Mouse (Mus musculus) cerebellum, adult 8-10 months (tissue): Measurements from ENCODE around the gene Itga10.
"Not testable (repeated sequence)": the region's sequence is repeated elsewhere in the genome, so short reads cannot be mapped to it uniquely, and the experiment has no call there.

ENCODE experiments used
- DNase-seq: peaks from one replicate; pipeline ENCODE4 v3.0.0; 2022

The Itga10 gene

DNA sequence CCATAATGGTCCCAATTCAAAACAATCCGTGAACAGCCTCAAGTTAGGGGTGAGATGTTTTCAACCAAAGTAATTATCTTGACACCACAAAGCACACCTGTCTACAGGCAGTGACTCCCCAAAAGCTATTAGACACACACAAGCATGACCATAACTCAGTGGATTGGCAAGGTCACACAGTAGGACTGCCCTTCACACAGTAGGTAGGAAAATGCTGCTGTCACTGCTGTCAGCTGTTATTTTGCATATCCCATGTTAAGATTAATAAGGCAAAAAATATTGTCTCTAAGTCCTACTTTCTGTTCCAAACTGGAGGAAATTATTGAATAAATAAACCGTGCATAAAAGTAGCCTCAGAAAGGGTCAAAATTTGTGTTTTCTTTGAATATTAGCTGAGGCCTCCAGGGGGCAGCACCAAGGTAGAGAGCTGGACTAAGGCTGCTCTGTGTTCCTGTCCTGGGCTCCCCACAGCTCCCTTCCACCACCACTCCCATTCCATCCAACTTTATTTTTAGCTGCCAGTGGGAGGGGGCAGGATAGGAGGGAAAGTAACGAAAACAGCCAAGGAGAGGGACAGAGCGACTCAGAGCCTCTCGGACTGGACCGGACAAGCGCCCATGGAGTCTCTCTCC is at the start of gene Itga10:
TSS of gene Itga10 (plus strand) at position 567 of the 632 bp plus-strand sequence.
- DNase-seq: no peak

DNA sequence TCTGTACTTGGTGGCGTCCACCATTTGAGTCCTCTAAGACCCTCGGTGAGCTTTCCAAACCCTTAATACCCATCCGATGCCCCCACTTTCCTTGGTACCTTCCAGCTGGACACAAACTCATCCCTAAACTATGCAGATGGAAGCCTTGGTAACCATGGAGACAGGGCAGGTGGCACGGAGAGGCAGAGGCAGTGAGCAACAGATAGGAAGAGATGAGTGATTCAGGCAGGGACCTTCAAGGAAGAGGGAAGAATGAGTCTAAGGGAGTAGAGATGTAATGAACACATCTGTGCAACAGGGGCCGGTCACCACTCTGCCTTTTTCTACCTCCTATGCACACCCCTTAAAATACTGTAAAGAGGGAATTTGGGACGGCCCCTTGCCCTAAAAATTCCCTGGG is 49.7 kb upstream of the Itga10 start:
- DNase-seq: peak; percentile 53

DNA sequence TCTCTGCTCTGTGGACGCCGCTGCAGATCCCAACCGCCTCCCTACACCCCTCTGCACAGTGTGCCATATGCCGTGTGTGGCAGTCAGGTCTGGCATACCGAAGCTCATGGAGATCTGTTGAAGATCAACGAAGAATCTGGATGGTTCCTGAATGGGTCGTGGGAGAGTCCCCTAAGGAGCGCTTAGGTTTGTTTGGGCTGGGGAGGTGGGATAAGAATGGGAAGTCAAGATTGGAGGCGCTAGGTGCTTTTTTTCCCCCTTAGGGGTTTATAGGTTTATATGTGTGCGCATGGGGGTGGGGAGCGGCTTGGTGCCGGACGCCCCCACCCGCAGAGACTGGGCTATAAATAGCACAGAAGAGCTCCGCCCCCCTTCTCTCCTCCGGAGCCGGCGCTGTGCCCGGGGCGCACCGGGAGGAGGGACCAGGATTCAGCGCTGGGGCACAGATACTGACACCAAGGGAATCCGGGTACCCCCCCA is 49.1 kb upstream of the Itga10 start, which contains the start of gene Ankrd34a:
TSS of gene Ankrd34a (plus strand) at position 409 of the 480 bp plus-strand sequence.
- DNase-seq: peak; percentile 92

DNA sequence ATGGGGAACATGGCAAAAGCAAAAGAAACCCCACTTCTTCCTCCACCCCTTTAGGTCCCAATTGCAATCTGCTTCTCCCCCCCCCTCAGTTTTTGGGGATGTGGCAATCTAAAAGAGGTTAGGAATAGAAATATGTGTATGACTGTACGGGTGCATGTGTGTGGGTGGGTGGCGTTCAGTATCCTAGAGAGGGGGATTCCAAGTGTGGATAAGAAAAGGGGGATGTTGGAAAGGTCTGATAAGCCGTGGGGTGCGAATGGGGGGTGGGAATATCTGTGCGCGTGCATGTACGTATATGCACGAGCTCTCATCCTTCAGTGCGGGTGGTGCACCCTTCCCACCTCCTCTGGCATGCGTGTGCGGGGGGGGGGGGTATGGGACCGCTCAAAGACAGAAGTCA is 48.5 kb upstream of the Itga10 start:
- peak; percentile 55 for DNase-seq

DNA sequence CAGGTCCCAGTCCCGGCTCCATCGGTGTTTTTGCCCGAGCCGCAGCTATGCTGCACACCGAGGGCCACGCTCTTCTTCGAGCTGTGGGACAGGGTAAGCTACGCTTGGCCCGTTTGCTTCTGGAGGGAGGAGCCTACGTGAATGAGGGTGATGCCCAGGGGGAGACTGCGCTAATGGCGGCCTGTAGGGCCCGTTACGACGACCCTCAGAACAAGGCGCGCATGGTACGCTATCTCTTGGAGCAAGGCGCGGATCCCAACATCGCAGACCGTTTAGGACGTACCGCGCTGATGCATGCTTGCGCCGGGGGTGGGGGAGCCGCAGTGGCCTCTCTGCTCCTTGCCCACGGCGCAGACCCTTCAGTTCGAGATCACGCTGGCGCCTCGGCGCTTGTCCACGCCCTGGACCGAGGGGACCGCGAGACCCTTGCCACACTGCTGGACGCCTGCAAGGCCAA is 47.9 kb upstream of the Itga10 start:
- DNase-seq: peak; percentile 59

DNA sequence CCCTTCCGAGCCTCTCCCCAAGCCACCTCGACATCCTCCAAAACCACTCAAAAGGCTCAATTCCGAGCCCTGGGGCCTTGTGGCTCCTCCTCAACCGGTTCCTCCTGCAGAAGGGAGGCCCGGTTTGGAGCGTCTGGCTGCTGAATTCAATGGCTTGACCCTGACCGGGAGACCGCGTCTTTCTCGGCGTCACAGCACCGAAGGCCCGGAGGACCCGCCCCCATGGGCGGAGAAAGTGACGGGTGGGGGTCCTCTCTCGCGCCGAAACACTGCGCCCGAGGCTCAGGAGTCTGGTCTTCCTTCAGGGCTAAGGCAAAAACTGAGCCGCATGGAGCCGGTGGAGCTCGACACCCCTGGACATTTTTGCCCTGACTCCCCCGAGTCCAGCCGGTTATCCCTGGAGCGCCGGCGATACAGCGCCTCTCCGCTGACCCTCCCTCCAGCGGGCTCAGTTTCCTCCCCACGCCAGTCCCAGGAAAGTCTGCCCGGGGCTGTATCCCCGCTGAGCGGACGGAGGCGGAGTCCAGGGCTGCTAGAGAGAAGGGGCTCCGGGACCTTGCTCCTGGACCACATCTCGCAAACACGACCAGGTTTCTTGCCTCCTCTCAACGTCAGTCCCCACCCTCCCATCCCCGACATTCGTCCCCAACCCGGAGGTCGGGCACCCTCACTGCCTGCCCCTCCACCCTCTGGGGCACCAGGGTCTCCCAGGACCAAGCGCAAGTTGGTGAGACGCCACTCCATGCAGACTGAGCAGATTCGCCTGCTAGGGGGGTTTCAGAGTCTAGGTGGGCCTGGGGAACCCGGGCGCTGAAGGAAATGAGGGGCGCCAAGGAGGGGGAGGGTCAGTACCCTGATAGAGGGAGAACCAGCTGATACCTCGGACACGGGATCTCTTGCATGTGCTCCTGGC is 47.0 kb upstream of the Itga10 start:
- peak; percentile 65 for DNase-seq

DNA sequence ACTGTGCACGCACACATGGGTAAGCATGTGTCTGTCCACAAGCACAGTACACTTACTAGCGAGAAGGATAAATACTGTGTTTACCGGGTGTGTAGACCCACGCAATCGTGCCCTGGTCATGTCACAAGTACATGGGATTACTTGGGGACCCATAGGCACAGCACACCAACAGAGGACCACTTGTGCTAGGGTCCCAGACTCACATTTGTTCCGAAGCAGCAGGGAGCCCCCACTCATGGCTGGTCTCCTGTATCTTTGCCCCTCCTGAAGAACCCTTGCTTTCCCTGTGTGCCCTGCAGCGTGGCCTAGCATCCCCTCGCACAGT is 46.4 kb upstream of the Itga10 start:
- peak; percentile 32 for DNase-seq

DNA sequence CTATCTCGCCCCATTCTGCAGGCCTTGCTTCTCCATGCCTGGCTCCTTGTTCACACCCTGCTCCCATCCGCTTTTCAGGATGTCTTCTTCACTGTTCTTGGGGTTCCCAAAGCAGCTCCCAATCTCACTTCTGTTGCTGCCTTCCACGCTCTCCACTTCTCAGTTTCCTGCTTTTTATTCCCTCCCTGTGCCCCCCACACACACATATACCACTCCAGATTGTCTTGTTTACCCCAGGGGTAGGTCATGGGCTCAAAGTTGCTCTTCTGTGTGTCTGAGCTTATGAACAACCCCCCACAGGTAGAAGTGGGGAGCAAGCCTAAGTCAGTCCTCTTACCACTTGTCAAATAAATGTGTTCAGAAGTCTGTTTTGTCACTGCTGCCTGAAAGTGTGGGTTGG is 46.0 kb upstream of the Itga10 start:
- DNase-seq: no peak

DNA sequence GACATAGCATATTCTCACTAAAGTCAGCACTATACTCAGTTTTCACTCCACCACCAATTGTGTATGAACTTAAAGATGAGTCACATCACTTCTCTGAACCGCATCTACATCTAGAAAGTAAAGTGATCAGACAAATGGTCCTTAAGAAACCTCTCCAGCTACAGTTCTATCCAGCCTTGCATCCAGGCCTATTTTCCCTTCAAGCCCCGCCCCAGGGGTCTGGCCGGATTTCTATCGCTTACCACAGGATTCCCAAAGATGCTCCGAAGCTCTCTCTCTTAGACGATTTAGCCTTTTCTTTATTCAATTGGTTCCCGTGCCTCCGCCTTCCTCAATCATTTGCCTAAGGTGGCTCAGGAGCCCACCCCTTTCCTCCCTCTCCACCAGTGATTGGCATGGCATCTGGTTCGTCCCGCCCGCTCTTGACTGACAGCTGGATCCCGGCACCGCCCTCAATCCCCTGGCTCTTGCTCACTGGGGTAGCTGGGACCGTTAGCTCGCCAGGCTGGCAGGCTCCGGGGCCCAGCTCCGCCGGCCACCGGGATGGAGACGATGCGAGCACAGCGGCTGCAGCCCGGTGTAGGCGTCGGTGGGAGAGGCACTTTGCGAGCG is 44.6 kb upstream of the Itga10 start, which contains the start of gene Lix1l:
TSS of gene Lix1l (plus strand) at position 511 of the 612 bp plus-strand sequence.
- peak; percentile 90 for DNase-seq

DNA sequence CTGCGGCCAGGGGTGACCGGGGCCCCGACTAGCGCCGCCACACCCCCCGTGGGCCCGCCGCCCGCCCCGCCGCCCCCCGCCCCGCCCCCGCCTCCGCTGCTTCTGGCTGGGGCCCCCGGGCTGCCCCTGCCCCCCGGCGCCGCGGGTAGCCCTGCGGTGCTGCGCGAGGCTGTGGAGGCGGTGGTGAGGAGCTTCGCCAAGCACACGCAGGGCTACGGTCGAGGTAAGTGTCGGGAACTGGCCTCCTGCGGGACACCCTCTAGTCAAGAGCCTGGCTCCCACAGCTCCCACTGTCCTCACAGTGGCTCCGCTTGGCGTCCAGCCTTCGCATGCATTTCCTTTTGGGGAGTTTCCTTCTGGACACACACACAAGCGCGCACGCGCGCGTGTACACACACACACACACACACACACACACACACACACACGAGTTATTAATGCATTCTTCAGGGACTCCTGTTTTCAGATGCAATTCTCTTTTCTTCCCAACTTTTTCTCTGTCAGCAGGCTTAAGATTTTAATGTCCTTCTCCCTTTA is 44.1 kb upstream of the Itga10 start:
- peak; percentile 65 for DNase-seq

DNA sequence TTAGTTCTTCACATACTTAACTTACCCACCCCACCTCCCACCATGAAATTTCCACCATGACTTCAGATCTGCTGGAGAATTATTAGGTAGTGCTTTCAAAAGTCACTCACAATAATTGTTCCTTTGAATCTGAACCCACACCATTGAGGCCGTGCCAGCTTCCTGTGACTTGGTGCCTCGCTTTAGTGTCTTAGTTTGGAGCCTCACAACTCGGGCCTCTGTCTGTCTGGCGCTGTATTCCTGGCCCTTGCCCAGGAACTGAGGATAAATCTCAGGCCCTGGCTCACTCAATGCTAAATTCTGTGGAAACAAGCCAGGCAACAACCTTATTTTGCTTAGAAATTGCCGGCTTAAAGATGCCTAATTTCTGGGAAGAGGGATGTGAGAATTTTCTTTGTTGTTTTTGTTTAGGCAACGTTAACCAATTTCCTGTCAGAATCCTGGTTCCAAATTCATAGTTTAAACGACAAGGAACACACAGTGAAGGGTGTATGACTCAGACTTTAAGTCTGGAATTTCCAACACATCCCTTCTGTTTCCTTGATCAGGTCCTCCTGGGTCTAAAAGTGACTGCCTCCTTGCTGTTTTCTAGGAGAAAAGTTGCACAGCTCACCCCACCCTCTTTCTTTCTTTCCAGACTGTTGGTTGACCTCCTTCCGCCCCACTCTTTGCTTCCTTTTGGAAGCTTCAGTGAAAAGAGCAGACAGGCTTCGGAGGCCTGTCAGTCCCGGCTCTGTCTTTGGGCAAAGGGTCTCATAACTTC is 43.3 kb upstream of the Itga10 start:
- DNase-seq: peak; percentile 41

DNA sequence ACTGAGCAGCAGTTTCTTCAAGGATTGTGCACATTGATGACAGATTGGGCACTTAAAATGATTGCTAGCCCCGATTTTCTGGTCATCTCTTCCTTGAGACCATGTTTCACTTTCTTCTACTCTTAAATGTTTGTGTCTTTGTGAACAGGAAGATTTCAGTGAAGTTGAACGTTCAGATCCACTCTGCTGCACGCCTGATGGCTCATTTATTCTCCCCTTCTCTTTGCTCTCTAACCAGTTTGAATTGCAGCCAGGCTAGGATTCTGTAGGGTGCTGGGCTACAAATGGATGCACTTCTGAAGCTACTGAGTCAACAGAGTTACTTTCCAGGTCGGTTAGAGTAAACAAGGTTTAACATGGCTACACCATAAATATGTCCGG is 42.7 kb upstream of the Itga10 start:
- DNase-seq: no peak

DNA sequence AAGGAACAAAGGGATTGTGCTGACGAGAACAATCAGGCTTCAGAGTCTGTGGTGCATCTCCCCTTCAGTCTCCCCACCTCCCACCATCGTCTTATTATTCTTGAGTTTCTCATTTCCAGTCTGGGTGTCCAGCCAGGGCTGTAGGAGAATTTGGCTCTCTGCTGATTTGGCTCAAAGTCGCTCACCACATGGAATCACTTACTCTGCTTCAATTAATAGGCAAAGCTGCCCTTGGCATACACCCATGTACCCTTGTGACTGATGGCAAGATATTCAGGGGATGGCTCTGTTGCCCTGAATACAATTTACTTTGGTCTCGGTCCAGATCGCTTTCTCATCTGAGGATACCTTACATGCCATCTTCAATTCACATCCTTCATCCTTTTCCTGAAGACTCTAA is 42.1 kb upstream of the Itga10 start:
- DNase-seq: peak; percentile 45

DNA sequence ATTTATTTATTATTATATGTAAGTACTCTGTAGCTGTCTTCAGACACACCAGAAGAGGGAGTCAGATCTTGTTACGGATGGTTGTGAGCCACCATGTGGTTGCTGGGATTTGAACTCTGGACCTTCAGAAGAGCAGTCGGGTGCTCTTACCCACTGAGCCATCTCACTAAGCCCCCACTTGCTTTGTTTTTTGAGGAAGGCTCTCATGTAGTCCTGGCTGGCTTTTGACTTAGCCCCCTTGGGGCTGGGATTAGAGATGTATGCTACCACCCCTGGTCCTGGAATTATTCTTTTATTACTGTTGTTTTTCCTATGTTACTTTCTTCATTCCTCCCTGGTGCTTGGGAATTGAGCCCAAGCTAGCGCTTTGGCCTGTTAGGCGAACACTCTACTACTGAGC is 39.4 kb upstream of the Itga10 start:
- DNase-seq: not testable (repeated sequence)

DNA sequence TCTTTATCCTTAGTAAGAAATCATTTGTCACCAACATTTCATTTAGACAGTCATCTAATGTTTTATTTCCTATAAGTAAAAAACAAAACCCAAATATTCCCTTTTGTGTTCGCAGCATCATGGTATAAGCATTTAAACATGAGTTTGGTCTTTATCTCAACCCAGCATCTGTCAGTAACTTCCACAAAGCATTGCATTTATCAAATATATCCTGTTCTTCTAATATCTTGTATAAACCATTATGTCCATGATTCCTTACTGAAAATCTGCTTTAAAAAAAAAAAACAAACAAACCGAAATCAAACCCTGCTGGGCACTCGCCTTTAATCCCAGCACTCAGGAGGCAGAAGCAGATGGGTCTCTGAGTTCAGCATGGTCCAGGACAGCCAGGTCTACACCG is 38.8 kb upstream of the Itga10 start:
- DNase-seq: no peak

DNA sequence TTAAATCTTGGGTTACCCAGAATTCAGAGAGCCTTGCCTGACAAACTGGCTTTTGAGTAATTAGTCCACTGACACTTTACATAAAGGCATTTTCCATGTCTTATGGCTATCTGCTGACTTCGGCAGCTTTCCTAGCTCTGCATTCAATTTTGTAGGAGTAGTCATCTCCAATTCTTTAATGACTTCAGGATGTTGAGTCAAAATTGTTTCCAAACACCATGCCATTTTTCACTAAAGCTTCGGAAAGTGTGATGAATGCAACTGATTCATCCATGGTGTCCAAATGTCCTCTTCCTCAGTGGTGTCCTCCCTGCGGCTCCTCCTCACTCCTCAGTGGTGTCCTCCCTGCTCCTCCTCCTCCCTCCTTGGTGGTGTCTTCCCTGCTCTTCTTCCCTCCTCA is 27.4 kb upstream of the Itga10 start:
- DNase-seq: no peak

DNA sequence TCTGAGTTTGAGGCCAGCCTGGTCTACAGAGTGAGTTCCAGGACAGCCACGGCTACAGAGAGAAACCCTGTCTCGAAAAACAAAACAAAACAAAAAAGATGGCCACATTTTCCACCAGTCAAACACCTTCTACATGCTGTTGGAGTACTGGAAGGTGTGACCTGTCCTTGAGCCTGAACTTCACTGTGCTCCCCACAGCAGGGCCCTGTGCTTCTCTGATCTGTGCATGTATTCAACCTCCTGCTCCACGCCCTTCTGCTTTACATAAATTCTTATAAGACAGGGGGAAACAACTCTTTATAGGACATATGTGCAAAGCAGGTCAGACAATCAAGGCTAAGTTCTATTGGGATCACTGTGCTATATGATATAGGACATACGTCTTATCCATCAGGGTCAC is 22.2 kb upstream of the Itga10 start:
- no peak for DNase-seq

DNA sequence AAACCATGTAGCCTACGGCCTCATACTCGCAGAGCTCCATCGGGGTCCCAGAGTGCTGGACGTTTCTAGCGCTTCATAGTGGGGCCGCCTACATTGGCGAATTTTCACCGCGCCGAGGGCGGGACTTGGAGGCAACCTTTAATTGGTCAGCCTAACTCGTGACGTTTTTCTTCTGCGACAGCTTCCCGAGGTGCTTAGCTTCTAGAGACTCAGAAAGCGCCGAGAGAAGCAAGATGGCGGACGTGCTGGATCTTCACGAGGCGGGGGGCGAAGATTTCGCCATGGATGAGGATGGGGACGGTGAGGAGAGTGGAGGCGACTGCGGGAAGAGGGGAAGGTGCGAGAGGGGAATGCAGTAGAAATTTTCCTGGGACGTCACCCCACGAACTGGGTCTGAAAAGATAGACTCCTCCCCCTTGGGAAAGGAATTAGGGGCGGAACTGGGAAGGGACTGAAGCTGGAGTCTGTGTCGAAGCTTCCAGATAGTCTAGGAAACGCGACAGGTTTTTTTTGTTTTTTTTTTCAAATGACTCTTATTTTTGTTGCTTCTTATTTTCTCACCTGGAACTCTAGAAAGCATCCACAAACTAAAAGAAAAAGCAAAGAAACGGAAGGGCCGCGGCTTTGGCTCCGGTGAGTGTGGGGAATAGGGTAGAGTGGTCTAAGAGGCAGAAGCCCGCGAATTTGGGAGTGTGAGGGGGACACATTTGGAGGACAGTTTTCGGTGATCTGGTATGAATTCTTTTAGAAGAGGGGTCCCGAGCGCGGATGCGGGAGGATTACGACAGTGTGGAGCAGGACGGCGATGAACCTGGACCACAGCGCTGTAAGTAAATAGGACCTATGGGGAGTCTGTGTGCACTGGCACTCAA is 15.4 kb upstream of the Itga10 start, which contains the start of gene Rbm8a:
TSS of gene Rbm8a (plus strand) at position 205 of the 872 bp plus-strand sequence.
- peak; percentile 95 for DNase-seq

DNA sequence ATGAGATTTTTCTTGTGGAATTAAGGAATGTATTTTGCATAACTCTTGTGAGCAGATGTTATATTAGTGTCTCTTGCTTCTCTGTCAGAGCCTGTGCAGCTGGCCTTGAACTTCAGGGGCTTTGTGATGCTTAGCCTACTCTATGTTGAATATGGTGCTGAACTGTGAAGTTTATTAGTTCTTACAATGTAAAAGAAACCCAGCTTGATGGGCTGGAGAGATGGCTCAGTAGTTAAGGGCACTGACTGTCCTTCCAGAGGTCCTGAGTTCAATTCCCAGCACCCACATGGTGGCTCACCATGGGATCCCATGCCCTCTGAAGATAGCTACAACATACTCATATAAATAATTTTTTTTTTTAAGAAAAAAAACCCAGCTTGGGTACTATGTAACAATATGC is 13.3 kb upstream of the Itga10 start:
- DNase-seq: no peak

DNA sequence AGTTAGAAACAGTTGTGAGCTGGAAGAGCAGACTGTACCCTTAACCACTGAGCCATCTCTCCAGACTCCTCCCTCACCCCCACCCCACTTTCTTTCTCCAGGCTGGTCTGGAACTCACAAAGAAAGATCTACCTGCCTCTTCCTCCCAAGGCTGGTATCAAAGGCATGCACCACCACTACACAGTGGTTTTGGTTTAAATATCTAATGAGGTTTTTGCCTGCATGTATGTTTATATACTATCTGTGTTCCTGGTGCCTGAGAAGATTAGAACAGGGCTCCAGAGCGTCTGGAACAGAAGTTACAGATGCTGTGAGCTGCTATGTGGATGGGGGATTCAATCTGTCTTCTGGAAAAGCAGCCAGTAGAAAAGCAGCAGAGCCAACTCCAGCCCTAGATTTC is 11.4 kb upstream of the Itga10 start:
- no peak for DNase-seq
